Mouse (Mus musculus) urinary bladder, postnatal 0 days (tissue): ENCODE results near the gene Mgll. TPM values are rescaled to one million over a fixed set of nuclear protein-coding genes. Genes with fewer than 3 reads are reported as not detected.

Source experiments
- polyA plus RNA-seq: library from polyadenylated mRNA; unstranded; fragments of >200 nt; fragmentation: Nextera tagmentation; extraction: Ambion mirVana; gene quantifications from 2 replicates; pipeline ENCODE4 v1.2.1, GENCODE M21; 2015

Gene Mgll
- 99.1 and 126 TPM in 2 replicates for polyA plus RNA-seq

DNA sequence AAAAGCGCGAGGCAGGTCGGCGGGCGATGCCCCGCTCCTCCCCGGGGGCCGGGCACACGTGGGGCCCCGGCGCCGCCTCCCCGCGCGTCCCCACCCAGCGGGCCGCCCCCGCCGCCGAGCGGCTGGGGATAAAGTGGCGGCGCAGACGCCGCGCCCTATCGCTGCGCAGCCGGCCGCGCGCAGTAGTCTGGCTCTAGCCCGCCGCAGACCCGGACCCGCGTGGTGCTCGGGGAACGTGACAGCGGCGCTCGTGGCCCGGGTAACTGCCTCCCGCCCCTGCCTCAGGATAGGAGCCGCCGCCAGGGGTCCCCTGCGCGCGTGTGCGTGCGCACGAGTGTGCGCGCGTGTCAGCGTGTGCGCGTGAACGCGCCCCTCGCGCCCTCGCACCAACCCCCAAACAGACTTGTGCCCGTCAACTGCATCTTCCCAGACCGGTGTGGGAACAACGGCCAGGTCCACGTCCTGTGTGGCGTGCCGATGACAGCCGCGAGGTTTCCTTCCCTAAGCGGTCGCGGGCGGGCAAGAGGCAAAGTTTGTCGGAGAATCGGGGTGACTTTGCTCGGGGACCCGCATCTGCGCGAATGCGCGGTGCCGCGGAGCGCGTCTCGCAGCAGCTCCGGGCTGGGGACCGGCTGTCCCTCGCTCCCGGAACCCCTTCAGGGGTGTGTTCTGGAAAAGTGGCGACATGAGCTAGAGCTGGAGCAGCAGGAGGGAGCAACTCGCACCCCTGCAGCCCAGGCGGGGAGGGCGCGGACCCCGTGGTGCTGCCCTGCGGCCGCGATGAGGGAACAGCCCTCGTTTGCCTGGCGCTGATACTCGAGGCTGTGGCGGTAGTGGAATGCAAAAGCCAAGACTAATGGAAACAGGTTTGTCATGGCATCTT is at the start of gene Mgll:
Mgll (plus strand) TSS at position 100 of the 883 bp plus-strand sequence.

GRCm38 (mm10) chr6:88841781-88842689 is 117.8 kb downstream of the Mgll start, which contains the start of gene Abtb1:
TSS of gene Abtb1 (minus strand) at chr6:88841984.

DNA sequence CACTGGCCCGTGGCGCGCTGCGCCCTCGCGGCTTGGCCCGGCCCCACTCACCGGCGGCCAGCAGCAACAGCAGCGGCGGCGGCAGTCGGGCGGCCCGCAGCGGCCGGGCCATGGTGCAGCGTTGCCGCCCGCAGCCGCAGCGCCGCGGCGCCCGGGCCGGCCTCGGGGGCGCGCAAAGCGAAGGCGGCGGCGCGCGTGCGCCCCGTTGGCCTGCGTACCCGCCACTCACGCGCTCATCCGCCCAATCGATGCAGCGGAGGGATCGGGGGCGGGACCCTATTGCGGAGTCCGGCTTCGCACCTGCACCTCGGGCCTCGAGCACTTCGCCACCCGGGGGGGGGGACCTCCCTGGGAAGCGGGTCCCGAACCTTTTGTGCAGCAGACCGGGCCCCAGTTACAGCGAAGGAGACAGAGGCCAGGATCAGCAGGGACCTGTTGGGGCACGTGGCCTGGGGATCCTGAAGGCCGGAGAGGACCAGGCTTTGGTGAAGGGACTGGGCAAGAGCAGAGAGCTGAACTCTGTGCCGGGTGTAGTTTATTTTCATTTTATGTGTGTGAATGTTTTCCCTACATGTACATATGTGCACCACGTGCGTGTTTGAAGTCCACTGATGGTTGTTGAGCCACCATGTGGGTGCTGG is 150.8 kb downstream of the Mgll start, which contains the start of gene Podxl2:
Podxl2 (minus strand) TSS at position 177 of the 641 bp plus-strand sequence.

Other genes starting within 250 kb of the Mgll start
- gene Sec61a1, start 205.5 kb upstream of the Mgll start, polyA plus RNA-seq, result 131 and 141 TPM in 2 replicates
- 0.25 and 0.92 TPM in 2 replicates for gene Kbtbd12, start 86.5 kb upstream of the Mgll start, polyA plus RNA-seq
- gene Abtb1, start 117.6 kb downstream of the Mgll start, polyA plus RNA-seq, result 20.0 and 25.1 TPM in 2 replicates
- 16.5 and 20.5 TPM in 2 replicates for gene Podxl2, start 150.6 kb downstream of the Mgll start, polyA plus RNA-seq
- gene Mcm2, start 174.4 kb downstream of the Mgll start, polyA plus RNA-seq, result 28.5 and 34.2 TPM in 2 replicates
- gene Tpra1, start 177.8 kb downstream of the Mgll start, polyA plus RNA-seq, result 32.2 and 34.5 TPM in 2 replicates